14 mouse cellular contexts compared by ENCODE assay signal in the genomic region with DNA sequence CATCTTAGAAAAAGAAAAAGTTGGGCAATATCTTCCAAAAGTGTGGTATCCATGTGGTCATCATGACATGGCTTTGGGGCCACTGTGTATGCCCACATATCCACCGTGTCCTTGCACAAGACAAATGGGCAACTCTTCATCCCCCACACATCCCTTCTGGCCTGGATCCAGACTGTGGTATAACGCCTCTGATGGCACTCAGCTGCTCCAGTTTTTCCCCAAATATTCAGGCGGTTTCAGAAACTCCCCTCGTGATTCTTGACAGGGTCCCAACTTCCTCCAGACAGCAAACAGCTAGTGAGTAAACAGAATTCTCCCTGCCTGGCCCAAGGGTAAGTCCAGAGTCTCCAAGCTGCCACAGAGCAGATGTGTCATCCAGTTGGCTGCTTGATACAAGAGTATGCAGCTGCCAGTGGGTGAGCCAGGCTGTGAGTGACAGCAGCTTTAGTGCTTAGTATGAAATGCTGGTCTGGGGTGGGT. TPM values are rescaled to one million over a fixed set of nuclear protein-coding genes. Genes with fewer than 3 reads are reported as not detected.
DNase-seq lines count a peak whose midpoint lies in the region; ATAC-seq and TF ChIP-seq lines count a peak whose summit lies in the region.
"Had no signal": no experiment of that assay in that cellular context is flagged by ENCODE, and none has a peak within 500 bp of the region (broad histone marks: within the 10 kb centered on the region; RNA-seq: fewer than 3 reads in every experiment).

No protein-coding gene starts in this region.

- POLR2A ChIA-PET in Patski (lab: Charles Lee): no interaction called here

- intact Hi-C loops in left cerebral cortex, postnatal 36 days (cut with DNase I): no loop called here

- no peaks in the 10 kb centered on the region for H3K27me3 ChIP-seq in Patski
- H3K27me3 ChIP-seq: limb, embryonic 15.5 days; stomach, embryonic 15.5 days had no signal

- peak; percentile 53 for DNase-seq in layer of hippocampus, adult 9-11 months
- no peak for DNase-seq in layer of hippocampus, adult 2 months (ENCODE audit: low spot score in 2 of 2)
- no peak for DNase-seq in Patski (ENCODE audit: low read depth, low spot score)
- DNase-seq in fibroblast of lung, adult 2 months (ENCODE audit: low read depth): peak; percentile 83
- no peak for DNase-seq in left cerebral cortex, postnatal 36 days (ENCODE audit: low spot score in 2 of 2)
- no peak for DNase-seq in frontal cortex, postnatal 25 days (ENCODE audit: low spot score in 2 of 2)
- no peak for DNase-seq in frontal cortex, postnatal 14 days (ENCODE audit: low spot score in 2 of 2)
- DNase-seq: cerebellum, postnatal 25 days had no signal

- CTCF ChIA-PET in Patski (lab: Charles Lee): interaction anchor here (1.0 to 1.8 kb wide), 4 partner anchors 10 to 53 kb away, joined by 3 to 6 read pairs (median 4); no protein-coding TSS in a partner anchor

- ATAC-seq in Patski: peak; percentile 37
- peak; percentile 70 for ATAC-seq in megakaryocyte progenitor cell, adult 5-6 weeks (replicated peaks; ENCODE audit: poor library complexity)
- ATAC-seq: forebrain, embryonic 14.5 days; midbrain, embryonic 16.5 days had no signal

- no peak overlapping the region for H3K27ac ChIP-seq in layer of hippocampus, adult 2 months
- H3K27ac ChIP-seq: limb, embryonic 15.5 days; stomach, embryonic 15.5 days had no signal

- no peak for TF ChIP-seq CTCF in layer of hippocampus, adult 2 months (conservative IDR thresholded peaks at IDR 0.05)
- TF ChIP-seq CTCF in Patski (IDR thresholded peaks at IDR 0.05): no peak

- in situ Hi-C loops in Patski (cut with MboI; ENCODE audit: low pct_unique_long_range_greater_than_20kb): loop anchor here (25.0 kb wide), 1 partner anchor 1980 kb away; a partner anchor contains a TSS

- H3K4me3 ChIP-seq in layer of hippocampus, adult 2 months: no peak overlapping the region
- H3K4me3 ChIP-seq: heart, embryonic 12.5 days; limb, embryonic 15.5 days; stomach, embryonic 15.5 days had no signal

RNA-seq across cellular contexts. Expression of a gene that starts 21.0 kb away (rescaled TPM):
- 1 to 10 TPM; 2.7 TPM for total RNA-seq in layer of hippocampus, adult 2 months (2021)
- polyA plus RNA-seq in Patski (2021): 0.12 TPM
- 29.7 and 32.8 TPM in 2 replicates for total RNA-seq in megakaryocyte progenitor cell, adult 5-6 weeks (2015)
- 33.0 and 34.2 TPM in 2 replicates for total RNA-seq in megakaryocyte progenitor cell, adult 5-6 weeks (2017)
- total RNA-seq in left cerebral cortex, postnatal 36 days (2021): 1 to 10 TPM; 2.5 to 2.7 TPM

RNA-seq across cellular contexts. Expression of a gene that starts 47.3 kb away (rescaled TPM):
- under 1 TPM; 0.52 to 0.69 TPM for total RNA-seq in layer of hippocampus, adult 2 months (2021)
- 0.03 TPM for polyA plus RNA-seq in Patski (2021)
- 1.4 TPM in 2 replicates for total RNA-seq in megakaryocyte progenitor cell, adult 5-6 weeks (2015)
- total RNA-seq in megakaryocyte progenitor cell, adult 5-6 weeks (2017): 0.74 and 1.1 TPM in 2 replicates
- 1 to 10 TPM in 1 of 2 experiments, under 1 TPM in 1; 0.77 to 1.3 TPM for total RNA-seq in left cerebral cortex, postnatal 36 days (2021)
- polyA plus RNA-seq: heart, embryonic 12.5 days had no signal

Comparison
In these comparisons a context has a peak if more than half of its experiments do, and no peak if none do; other contexts are left out.
1. DNase-seq: peak in layer of hippocampus, adult 9-11 months (single experiment) and fibroblast of lung, adult 2 months (single experiment); none in layer of hippocampus, adult 2 months (0 of 2), Patski (single experiment), left cerebral cortex, postnatal 36 days (0 of 2), frontal cortex, postnatal 25 days (0 of 2) and frontal cortex, postnatal 14 days (0 of 2).
2. RNA of a gene that starts 21.0 kb away (total RNA-seq): 29.7 to 34.2 TPM in megakaryocyte progenitor cell, adult 5-6 weeks; 2.5 to 2.7 TPM in left cerebral cortex, postnatal 36 days and 2.7 TPM in layer of hippocampus, adult 2 months; every median in the first group is over 4 times any median in the second.